Mouse (Mus musculus) v-Abl transformed pro-B cells (cell line): ENCODE data around the gene Rab21.

Experiments
- in situ Hi-C, 2 experiments: fragments of 400-800 bp; cut with MboI; formaldehyde crosslinking; loops; one replicate each; pipeline ENCODE4 v1.15.1; 2025; ENCODE audit not compliant: unreplicated experiment in 2 of 2

The Rab21 gene

GRCm38 (mm10) chr10:115294715-115295114, 20.7 kb downstream of the Rab21 start:
- in situ Hi-C loops: no loop called here

- in situ Hi-C loops: no loop called here
Observed at GRCm38 (mm10) chr10:115293946-115294345, 21.4 kb downstream of the Rab21 start.

GRCm38 (mm10) chr10:115290671-115291070, 24.7 kb downstream of the Rab21 start:
- in situ Hi-C loops: no loop called here

GRCm38 (mm10) chr10:115288856-115289255, 26.5 kb downstream of the Rab21 start:
- in situ Hi-C loops: no loop called here

GRCm38 (mm10) chr10:115284170-115284569, 31.2 kb downstream of the Rab21 start:
- in situ Hi-C loops: no loop called here

- in situ Hi-C loops: no loop called here
Observed at GRCm38 (mm10) chr10:115281381-115281780, 34.0 kb downstream of the Rab21 start.

- in situ Hi-C loops: no loop called here
Observed at GRCm38 (mm10) chr10:115271649-115272048, 43.7 kb downstream of the Rab21 start.

- in situ Hi-C loops: no loop called here
Observed at GRCm38 (mm10) chr10:115270612-115271390, 44.6 kb downstream of the Rab21 start.

- in situ Hi-C loops: no loop called here
Observed at GRCm38 (mm10) chr10:115262926-115263562, 52.4 kb downstream of the Rab21 start.

- in situ Hi-C loops: no loop called here
Observed at GRCm38 (mm10) chr10:115262261-115262660, 53.1 kb downstream of the Rab21 start.

GRCm38 (mm10) chr10:115261428-115261827, 54.0 kb downstream of the Rab21 start:
- in situ Hi-C loops: no loop called here

GRCm38 (mm10) chr10:115256162-115256561, 59.2 kb downstream of the Rab21 start:
- in situ Hi-C loops: no loop called here

GRCm38 (mm10) chr10:115253521-115253920, 61.9 kb downstream of the Rab21 start:
- in situ Hi-C loops: no loop called here

GRCm38 (mm10) chr10:115252321-115252757, 63.1 kb downstream of the Rab21 start:
- in situ Hi-C loops: no loop called here

GRCm38 (mm10) chr10:115251088-115251934, 64.1 kb downstream of the Rab21 start, which contains the start of gene Tbc1d15:
Gene Tbc1d15 (minus strand): TSS chr10:115251467.
- in situ Hi-C loops: no loop called here

- in situ Hi-C loops: no loop called here
Observed at GRCm38 (mm10) chr10:115250235-115251087, 64.9 kb downstream of the Rab21 start.

- in situ Hi-C loops: no loop called here
Observed at GRCm38 (mm10) chr10:115248041-115248440, 67.4 kb downstream of the Rab21 start.

- in situ Hi-C loops: no loop called here
Observed at GRCm38 (mm10) chr10:115245488-115245887, 69.9 kb downstream of the Rab21 start.

GRCm38 (mm10) chr10:115241082-115241595, 74.3 kb downstream of the Rab21 start:
- in situ Hi-C loops: loop anchor here in 1 of 2 experiments (5.0 kb wide), 1 partner anchor 71 kb away; no protein-coding TSS in a partner anchor

GRCm38 (mm10) chr10:115237931-115238330, 77.5 kb downstream of the Rab21 start:
- in situ Hi-C loops: no loop called here
